Mouse (Mus musculus): Measurements from ENCODE around the gene Six4.
"Not testable (repeated sequence)": the region's sequence is repeated elsewhere in the genome, so short reads cannot be mapped to it uniquely, and the experiment has no call there.

The Six4 gene

DNA sequence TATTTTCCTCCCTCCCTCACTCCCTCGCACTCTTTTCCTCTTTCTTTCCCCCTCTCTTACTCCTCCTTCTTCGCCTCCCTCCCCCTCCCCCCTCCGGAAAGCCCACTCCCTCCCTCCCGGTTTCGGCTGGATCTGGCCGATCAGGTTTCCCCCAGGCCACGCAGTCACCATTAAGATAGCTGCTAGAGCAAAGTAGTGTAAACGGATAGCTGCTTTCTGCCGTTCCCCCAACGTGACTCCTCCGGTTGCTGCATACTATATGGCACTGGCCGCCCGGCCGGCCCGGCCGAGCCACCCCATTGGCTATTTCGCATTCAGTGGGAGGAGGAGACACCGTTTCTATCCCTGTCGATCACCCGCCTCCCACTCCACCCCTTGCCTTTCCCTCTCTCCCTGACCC lies at the start of gene Six4:
TSS of gene Six4 (minus strand) at position 261 of the 400 bp plus-strand sequence.
- no peak for DNase-seq

DNA sequence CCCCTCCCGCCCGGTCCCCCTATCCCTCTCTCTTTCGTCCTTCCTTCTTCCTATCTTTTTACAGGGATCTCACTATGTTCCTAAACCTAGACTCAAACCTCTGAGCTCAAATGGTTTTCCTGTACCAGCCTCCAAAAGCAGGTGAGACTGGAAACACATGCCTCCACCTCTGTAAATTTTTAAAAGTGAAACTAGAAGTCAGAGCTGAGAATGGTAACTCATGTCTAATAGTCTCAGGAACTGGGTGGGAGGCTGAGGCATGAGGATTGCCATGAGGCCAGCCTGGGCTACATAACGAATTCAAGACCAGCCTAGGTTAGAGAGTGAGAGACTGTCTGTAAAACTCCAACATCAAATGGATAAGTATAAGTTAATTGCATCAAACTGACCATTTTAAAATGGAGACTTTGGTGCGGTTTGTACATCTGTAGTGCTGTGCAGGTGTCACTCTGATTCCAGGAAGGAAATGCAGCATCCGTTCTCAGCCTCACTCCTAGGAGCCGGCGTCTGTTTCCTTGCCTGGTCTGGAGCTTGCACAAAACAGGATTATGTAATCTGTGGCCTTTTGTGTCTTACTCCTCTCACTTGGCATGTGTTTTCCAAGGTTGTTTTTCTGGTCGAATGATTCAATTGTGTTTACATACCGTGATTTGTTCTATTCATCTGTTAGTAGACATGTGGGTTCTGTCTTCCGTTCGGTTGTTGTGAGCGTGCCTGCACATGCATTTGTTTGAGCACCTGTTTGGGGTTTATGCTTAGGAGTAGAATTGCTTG lies 49.3 kb upstream of the Six4 start:
- DNase-seq: no peak

DNA sequence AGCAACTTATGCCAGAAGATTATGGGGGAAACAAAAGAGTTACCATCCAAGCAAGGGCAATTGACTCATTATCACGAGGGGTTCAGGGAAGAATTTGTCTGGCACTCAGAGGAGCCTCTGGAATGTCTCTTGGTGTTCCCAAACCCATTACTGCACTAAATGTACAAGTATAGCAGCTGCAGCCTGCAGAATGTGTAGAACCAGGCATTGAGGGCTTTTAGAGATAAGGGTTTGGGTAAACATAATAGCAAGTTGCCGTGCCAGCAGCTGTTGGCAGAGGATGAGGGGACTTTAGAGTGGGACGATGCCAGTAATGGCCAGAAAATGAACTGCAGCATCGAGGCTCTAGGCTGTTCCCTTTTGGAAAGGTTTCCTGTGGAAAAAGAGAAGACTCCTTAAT lies 47.1 kb upstream of the Six4 start:
- no peak for DNase-seq

DNA sequence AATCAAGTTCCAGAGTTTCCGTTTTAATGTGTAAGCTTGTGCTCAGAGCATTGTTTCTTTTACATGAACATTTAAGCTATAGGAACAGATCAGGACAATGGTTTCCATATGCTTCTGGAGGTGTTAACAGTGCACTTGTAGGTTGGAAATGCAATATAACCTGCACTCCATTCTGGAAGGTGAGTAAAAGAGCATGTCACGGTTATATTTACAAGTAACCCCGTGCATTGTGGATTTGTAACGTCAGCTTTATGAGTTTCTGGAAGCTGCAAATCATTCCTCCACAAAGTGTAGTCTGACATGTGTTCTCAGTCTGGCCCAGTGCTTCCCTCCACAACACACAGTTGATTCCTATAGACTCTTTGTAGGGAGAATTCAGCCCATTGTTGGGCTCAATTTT lies 40.9 kb upstream of the Six4 start:
- no peak for DNase-seq

DNA sequence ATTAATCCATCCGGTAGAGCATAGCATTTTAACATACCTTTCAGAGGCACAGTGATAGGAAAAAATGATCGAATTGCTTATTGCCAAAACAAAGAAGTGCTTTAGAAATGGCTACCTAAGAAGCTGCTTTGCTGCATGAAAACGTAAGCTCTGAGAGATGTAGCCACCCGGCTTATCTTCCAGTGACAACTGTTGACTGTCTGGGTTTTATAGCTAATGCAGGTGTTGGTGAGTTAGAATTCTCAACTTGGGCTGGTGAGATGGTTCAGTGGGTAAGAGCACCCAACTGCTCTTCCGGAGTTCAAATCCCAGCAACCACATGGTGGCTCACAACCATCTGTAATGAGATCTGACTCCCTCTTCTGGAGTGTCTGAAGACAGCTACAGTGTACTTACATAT lies 37.8 kb upstream of the Six4 start:
- DNase-seq: not testable (repeated sequence)

DNA sequence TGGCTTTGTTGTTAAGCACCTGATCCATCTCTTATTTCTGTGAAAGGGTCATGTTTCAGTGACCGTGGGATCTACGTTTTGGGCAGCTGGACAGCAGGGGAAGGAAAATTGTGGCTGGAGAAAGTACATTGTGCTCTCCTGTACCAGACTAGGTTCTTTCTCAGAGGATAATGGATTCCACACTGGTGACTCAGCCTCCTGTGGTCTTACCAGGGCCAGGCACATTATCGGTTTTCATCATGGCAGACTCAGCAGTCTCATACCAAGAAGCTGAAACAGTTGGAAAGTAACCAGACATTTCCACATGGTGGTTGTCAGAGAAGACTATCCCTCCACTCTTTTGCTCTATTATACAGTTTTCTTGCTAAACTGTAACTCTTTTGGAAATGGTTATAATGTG lies 34.0 kb upstream of the Six4 start:
- DNase-seq: no peak

DNA sequence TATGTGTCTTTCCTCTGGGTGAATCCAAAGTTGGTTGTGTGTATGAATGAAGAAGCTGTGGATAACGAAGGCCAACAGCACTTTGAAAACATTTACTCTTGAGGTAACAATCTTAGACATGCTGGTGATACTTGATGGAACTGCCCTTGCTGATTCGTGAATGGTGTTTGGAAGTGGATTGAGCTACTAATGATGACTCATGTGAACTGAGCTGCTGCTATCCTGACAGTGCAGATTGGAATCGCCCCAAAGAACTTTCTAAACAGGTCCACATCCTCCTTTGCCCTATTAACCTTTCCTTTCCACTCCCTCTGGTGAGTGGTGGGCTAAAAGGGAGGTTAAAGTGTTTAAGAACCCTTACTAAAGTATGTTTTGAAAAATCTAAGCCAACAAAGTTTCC lies 27.5 kb upstream of the Six4 start:
- no peak for DNase-seq

DNA sequence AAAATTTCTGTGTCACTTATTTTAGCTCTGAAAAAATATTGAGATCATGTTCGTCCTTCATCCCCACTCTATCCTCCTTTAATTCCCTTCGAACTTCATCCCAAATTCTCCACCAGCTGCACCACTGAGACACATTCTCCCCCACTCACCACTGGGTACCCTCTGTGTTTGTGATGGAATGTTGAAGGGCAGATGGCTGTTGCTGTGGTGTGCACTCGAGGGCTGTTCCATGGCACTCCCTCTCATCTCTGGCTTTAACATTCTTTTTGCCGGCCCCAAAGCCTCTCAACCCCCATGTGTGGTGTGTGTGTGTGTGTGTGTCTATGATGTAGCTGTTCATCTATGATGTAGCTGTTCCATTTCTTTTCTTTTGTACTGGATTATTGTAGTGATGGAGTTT lies 12.0 kb upstream of the Six4 start:
- no peak for DNase-seq

DNA sequence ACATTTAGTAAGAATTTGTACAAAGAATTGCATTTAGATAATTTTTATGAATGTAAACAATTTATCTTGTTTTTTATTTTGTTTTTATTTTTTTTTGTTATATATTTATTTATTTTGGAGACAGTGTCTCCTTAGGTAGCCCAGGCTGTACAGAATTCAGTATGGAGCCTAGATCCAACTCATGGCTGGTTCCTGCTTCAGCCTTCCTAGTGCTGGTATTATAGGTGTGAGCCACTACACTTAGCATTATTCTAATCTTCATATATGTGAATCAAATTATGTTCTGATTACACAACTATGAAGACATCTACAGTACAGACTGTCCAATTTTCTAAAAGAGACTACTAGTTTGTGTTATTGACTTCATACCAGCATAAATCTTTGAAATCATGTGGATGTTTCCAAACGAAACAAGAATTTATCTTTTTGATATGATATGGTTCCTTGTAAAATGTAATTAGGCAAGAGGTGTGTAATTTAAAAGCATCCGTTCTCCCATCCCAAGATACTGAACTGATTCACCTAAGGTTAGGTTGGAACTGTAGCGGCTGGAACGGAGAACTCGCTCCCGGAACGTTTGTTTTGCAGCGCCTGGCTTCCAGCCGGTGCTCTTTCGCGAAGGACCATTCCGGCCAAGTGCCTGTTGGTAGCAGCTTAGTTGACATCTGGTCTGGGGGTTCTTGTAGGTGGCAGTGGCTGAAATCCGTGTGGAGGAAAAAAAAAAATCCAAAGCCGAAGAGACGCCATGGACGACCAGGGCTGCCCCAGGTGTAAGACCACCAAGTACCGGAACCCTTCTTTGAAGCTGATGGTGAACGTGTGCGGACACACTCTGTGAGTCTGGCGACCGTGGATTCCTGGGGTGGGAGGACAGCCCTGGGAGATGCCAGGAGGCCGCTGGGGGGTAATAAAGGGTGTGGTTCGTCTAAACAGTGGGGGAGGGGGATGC lies 10.1 kb upstream of the Six4 start, which contains the start of gene Mnat1:
TSS of gene Mnat1 (plus strand) at position 625 of the 949 bp plus-strand sequence.
- peak; percentile 49 to 76 for DNase-seq

DNA sequence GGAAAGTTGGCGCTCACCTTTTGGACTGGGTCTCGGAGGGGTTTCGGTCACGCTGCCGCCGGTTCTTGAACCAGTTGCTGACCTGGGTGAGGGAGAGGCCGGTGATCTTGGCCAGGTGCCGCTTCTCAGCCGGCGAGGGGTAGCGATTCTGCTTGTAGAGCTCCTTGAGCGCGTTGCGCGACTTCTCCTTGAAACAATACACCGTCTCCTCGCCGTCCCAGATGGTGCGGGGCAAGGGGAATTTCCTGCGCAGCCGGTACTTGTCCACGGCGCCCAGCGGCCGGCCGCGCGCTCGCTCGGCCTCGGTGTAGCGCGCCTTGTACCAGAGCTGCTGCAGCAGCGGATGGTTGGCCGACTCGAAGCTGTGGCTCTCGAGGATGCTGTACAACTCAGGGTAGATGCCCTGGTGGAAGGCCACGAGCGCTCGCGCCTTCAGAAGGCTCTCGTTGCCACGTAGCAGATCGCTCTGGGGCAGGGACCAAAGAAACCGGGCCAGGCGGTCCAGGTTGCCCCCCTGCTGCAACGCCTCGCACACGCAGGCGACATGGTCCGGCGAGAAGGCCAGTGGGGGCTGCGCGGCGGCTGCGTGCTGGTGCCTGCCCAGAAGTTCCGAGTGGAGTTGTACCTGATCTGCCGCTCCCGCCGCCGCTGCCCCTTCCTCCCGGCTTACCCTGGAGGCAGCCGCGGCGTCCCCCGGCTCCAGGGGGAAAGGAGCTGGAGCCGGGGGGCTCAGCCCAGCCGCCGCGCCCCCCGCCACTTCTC lies 749 bp downstream of the Six4 start:
- no peak for DNase-seq

DNA sequence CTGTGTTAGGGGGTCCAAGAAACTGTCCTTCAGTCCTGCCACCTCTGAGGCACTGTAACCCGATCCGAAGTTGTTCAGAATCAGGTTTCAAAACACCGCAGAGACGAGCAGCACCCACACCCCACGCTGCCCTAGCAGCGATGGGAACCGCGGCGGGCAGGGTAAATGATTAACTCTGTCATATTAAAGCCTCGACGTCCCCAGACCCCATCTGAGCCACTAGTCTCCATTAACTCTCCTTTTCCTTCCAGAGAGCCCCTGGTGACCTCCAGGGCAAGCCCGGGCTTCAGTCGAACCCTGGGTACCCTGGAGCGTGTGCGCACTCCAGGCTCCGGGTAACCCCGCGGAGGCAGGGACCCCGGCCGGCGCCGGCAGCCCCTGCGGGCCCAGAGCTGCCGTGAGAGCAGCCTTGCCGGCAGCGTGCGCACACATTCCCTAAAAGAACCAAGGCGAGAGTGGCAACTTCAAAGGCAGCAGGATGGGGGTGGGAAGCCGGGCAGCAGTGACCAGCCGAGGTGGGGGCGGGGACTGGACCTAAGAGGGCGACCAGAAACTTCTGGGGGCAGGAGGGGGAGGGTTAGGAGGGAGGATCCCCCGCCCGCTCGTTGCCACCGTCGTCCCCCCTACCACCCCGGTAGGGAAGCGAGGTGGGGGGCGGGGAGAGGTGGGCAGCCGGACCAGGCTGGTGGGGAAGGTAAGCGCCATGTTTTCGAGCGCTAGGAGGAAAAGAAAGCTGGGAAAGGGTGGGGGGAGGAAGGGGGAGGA lies 1.5 kb downstream of the Six4 start:
- no peak for DNase-seq

DNA sequence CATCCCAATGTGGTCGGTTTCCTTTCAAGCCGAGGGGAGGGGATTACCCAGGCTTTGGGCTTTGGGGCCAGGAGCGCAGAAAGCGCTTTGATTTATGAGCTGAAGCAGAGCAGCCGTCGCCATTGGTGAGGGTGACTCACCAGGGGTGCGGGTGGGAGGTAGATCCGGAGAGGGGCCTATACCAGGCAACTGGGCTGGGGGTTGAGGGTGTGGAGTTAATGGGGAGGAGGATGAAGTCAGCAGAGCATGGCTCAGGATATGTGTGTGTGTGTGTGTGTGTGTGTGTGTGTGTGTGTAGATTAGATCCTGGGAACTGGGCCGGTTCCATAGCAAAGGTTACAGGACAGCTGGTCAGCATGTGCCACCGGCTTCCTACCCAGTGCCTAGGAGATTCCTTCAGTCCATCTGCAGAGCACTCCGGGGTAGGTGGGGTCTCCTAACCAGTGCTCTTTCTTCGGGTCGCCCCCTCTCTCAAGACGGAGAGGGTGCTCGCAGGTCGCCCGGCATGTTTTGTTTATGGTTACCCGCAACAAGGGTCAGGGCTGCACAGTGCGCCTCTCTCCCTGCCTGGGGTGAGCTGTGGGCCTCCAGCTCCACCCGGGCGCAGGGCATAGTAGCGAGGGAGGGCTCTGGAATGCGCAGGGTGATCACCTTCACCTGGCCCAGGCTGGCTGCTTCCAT lies 2.7 kb downstream of the Six4 start:
- DNase-seq: no peak

DNA sequence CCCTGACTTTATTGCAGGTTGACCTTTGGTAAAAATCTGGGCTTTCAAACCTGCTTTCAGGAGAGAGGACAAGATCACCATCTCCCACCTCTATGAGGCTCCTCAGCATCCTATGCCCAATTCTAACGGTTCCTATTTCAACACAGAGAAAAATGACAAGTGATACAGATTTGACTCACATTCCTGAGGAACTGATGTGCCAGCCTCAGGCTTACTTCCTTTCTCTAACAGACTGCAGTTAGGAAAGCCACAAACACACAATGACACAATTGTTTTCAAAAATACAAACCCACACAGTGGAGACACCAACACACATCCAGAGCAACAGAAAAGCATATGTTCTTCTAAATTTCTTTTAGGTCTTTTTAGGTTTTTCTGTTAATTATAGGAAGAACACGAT lies 5.4 kb downstream of the Six4 start:
- no peak for DNase-seq

DNA sequence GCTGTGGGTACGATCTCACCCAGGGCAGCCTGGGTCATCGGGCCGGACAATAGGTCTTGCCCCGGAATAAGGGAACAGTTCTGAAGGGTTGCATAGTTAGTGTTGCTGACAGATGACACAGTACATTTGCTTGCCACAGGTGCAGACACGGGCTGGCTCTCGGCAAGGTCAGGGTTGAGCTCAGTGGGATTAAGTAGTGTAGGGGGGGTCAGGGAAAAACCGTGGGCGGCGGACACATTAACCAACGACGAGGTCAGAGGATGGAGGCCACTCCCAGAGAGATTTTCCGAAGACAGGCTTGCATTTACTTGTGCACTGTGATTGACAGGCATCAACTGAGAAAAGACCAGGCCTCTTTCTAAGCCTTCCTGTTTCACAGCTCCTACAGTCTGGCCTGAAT lies 9.5 kb downstream of the Six4 start:
- no peak for DNase-seq

DNA sequence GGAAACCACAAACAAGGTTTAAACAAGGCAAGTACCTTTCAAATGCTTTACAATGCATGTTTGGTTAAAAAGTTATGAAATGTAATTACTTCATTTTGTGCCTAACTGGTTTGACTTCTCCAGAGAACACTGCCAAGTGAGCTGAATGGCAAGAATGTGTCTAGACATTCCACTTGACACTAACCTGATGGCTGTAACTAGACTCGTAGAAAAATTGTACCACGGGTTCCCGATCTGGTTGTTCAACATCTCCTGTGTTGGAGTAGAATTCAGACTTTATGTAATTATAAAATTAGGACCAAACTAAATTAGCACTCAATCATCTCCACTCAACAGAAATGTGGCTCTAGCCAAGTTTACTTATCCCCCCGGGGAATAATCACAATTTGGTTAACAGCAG lies 14.7 kb downstream of the Six4 start:
- DNase-seq: no peak

DNA sequence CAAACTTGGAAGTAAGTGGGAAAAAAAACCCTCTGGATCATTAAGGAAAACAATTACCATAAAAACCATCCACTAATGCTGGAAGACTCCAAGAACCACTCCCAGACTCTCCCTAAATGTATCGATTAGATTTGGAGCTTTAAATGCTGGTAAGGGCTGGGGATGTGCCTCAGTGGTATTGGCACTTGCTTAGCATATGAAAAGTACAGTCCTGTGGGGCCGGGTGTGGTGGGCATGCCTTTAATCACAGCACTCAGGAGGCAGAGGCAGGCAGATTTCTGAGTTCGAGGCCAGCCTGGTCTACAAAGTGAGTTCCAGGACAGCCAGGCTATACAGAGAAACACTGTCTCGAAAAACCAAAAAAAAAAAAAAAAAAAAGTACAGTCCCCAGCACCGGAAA lies 17.1 kb downstream of the Six4 start:
- not testable (repeated sequence) for DNase-seq

DNA sequence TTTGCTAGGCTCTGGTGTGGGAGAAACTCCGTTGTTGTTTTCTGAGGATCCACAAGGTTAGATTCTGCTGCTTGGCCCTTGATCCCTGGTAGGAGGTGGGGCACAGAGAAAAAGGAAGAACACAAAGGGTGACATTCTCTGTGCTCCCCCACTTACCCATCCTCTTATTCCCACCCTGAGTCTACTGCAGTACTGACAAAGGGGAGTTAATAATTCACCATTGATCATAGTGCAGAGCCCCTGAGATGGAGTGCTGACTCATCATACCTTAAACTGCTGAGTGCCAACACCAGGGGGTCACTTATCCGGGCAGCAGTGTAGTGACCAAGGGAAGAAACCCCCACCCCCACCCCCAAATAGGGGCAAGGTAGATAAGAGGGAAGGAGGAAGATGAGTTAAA lies 18.7 kb downstream of the Six4 start:
- DNase-seq: no peak

DNA sequence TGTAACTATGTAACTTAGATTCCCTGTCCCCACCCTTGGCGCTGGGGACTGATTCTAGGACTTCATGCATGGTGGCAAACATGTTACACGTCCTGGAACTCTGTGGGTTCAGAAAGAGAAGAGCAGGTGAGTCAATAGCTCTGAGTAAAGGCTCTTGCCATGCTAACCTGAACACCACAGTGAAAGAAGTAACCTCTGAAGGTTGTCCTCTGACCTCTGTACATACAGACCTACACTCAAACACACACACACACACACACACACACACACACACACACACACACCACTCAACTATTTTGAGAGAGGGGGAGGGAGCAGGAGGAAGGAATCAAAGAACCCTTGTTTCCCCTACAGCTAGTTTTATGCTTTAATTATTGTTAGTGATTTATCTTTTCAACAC lies 19.1 kb downstream of the Six4 start:
- DNase-seq: no peak

DNA sequence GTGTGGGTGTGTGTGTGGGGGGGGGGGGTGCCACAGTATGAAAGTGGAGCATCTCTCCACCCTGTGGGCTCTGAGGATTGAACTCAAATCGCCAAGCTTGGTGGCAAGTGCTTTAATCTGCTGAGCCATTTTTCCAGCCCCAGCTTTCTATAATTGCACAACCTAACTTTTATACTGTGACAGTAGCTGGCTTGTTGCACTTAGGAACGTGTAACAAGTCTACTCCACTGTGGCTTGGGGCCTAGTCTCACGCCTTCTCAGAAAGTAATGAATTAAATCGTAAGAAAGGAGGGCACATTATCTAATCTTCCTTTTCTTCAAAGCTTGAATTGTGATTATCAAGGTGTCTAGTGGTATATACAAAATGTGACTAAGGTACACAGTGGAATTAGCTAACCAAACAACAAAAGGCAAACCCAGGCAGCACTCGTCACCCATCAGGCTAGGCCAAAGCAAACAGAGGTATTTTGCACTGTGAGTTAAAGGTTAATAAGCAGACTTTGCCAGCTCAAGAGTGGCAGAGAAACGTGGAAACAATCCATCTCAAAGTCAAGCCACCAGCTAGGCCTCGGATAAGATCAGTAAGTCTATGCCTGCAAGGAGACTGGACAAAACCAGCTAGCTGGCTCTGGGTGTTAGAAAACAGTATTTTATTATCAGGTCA lies 22.5 kb downstream of the Six4 start:
- DNase-seq: no peak

DNA sequence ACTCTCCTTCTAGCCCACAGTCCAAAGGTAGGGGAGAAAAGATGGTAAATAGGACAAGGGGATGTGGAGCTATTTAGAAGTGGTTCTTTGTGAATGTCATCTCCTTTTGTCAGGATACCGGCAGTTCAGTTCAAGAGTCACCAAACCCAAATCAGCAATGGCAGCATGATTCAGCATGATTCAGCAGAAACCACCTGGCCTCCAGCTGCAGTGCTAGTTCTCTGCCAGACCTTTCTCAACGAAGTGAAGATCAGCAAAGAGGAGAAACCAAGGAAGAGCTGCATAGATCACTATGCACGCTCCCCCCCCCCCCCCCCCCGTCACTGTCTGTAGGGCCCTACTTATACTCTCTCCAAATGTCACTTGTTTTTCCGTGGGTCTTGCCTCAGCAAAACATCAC lies 24.3 kb downstream of the Six4 start:
- no peak for DNase-seq

DNA sequence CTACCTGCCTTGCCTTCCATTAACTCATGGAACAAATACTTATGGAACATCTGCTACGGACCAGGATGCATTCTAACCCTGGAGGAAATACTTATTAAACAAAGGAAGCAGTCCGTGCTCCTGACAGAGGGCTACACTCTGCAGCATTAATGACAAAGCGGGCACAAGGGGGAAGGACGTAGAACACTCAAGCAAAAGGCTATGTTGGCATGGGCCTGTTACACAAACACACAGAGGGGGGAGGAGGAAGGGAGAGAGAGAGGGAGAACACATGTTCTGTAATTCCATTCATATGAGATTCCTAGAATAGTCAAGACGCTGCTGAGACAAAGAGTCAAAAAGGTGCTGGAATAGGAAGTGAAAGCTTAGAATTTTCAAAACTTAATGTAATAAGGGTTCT lies 24.8 kb downstream of the Six4 start:
- no peak for DNase-seq
